Mouse (Mus musculus) heart, postnatal 14 days (tissue): ENCODE results near the gene Kcnc3. TPM values are rescaled to one million over a fixed set of nuclear protein-coding genes. Genes with fewer than 3 reads are reported as not detected.
A peak's percentile ranks its signal among the peaks of the same experiment; 100 is the strongest.

Experiments used
- DNase-seq, 2 experiments: peaks; one replicate each; pipeline ENCODE4 v3.0.0; 2021 to 2022
- intact Hi-C: fragments of 180-260 bp; cut with DNase I; formaldehyde crosslinking; loops from one replicate; pipeline ENCODE4 v1.15.1; 2025
- total RNA-seq, 2 experiments: library from RNA; stranded (reverse); gene quantifications; 2 replicates each; pipeline ENCODE4 v1.2.3; 2021

The Kcnc3 gene
- total RNA-seq, 2 experiments from 2014 or later = 1.3 to 1.5 TPM

DNA sequence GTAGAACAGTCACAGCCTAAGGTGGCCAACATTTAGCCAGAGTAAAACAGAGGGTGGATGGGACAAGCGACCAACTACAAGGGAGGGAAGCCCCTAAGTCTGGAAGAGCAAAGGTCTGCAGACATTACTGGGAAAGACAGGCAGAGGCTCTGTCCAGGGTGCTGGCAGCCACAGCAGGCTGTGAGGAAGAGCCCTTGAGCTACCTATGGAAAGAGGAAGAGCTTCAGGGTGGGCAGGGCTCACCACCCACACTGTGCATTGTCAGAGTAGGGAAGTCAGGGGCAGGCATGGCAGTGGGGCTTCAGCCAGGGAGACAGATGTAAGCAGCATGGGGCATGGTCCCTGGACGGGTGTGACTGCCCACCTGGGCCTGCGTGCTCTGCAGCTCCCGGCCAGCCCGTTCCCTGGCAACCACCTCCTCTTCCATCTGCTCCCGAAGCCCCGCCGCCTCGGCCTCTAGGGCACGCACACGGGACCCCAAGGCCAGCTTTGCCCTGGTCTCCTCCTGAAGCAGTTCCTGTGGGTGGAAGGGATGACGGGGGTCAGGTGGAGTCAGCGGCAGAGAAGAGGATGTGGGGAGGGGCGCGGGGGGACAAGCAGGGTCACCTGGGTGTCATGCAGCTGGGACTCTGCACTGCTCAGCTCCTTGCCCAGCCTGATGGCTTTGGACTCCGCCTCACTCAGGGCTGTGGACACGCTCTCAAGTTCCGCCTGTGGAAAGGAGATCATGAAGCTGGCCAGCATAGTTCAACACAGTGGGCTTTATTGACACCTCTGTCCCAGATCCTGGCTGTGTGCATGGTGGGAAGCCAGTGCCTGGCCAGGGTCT lies 33.5 kb downstream of the Kcnc3 start:
- intact Hi-C loops = no loop called here
- no peak for DNase-seq

DNA sequence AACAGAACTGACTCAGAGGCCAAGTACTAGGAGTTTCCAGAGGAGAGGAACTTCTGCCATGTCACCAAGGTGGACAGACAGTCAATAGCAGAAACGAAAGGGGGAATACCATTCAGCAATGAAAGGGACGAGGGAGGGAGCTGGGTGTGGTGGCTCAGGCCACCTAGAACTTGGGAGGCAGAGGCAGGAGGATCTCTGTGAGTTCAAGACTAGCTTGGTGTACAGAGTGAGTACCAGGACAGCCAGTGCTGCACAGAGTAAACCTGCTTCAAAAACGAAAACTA lies 34.0 kb downstream of the Kcnc3 start:
- DNase-seq = no peak
- intact Hi-C loops = no loop called here

DNA sequence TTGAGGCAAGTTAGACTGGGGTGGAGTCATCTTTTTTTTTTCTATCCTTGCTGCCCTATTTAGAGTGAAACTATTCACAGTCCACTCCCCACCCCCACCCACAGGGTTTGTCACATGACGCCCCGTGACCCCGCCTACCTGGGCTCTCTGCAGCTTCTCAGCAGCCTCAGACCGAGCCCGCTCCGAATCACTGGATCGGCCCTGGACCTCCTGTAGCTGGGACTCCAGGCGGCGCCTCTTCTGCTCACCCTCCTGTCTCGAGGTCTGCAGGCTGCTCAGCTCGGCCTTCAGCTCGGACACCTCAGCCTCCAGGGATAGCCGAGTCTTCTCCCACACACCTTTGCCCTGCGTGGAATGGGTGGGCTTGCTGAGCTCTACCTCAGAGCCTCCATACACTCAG lies 34.4 kb downstream of the Kcnc3 start:
- DNase-seq = no peak
- intact Hi-C loops = no loop called here

DNA sequence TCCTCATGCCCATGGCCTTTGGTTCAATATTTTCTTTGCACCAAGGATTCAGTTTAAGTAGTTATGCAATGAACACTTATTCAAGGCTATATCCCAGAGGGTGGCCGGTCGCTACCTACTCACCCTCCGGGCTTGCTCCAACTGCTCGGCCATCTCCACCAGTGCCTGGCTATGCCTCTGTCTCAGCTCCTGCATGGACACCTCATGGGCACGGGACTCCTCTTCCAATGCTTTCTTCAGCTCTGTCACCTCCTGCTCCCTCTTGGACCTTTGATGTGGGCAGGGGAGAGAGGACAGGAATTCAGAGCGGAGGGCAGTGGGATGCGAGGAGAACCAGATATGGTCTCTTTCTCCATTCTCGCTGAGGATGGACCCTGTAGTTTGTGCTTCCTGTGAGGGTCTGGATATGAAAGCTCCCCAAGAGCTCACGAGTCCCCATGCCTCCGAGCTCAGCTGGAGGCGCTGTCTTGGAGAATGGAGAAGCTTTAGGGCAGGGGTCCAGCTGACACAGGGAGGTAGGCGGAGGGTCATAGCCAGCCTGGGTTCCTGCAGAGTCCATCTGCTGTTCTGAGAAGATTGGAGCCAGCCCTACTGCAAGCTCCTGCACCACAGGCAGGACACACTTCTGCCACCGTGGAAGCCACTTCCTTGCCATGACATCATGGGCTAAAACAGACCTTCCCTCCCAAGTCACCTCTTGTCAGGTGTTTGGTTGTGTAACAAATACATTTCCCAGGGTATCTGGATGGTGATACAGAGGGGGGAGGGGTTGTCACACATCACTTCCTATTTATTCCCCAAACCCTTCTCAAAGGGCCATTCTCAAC lies 35.0 kb downstream of the Kcnc3 start:
- DNase-seq = no peak
- intact Hi-C loops = no loop called here

DNA sequence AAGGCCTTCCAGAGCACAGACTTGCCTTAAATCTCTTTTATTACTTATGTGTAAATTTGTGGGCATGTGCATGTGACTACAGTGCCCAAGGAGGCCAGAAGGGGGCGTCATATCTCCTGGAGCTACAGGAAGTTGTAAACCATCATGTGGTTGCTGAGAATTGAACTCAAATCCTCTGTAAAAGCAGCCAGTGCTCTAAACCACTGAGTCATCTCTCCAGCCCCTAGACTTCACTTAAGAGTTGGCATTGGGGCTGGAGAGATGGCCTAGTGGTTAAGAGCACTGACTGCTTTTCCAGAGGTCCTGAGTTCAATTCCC lies 35.6 kb downstream of the Kcnc3 start:
- DNase-seq = no peak
- intact Hi-C loops = no loop called here

DNA sequence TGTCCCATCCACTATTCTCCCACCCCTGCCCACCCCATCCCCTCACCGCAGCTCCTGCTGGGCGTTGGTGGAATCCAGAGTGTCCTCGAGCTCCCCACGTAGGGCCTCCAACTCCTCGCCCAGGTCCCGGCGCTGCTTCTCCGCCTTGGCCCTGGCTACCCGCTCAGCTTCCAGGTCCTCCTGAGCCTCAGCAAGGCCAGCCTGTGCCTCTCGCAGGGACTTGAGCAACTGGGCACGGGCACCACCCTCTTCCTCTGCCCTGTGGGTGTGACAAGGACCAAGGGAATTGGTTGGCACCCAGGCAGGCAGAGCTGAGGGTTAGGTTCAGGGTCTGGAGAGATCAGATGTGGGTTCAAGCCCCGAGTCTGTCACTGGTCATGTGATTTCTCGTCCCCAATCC lies 36.5 kb downstream of the Kcnc3 start:
- intact Hi-C loops = no loop called here
- DNase-seq = no peak

DNA sequence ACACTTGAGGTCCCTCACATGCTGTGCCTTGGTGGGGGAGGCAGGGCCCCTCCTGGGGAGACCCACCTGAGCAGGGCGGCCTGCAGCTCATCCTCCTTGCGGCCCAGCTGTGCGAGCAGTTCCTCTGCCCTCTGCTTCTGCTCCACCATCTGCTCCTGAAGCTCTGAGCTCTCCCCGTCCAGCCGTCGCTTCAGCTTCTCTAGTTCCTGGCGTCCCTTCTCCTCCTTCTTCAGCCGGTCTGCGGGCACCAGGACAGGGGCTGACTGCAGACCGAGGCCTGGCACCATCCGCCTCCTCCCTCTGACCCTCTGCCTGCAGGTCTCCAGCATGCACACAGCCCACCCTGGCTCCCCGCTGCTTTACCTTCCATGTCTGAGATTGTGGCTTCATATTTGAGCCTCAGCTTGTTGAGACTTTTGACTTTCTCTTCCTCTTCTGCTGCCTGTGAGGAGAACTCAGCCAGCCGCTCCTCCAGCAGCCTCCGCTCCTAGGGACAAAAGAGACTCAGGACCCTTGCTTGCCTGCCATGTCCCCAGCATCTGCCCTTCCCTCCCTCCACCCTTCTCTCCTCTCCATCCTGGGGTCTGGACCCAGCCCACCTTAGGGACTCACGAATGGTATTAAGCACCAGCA lies 38.1 kb downstream of the Kcnc3 start:
- intact Hi-C loops = no loop called here
- no peak for DNase-seq

DNA sequence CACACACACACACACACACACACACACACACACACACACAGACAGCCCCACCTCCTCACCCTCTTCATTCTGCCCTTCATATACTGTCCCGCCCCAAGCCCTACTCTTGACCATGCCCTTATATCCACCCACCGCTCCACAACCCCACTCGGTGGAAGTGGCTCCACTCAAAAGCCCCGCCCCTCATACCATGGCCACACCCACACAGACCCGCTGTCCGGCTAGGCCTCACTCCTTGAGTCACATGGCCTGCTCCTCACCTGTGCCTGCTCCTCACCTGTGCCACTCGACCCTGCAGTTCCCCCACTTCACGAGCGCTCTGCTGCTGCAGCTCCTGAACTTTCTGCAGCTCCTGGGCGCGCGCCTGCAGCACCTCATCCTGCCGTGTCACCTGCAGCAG lies 40.0 kb downstream of the Kcnc3 start:
- no peak for DNase-seq
- intact Hi-C loops = no loop called here

DNA sequence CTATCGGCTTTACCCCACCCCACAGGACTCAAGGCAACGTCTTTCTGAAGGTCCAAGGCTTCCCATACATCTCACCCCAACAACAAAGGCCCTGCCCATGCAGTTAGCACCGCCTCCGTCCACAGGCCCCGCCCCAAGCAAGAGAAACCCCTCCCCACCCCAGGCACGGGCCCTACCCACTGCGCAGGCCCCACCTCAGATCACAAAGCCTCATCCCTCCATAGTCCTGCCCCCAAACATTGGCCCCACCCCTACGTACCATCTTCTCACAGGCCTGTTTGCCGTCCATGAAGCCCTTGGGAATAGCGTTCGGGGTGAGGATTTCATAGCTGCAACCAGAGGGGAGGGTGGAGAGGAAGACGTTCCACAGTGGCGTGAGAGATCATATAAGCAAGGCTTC lies 42.2 kb downstream of the Kcnc3 start:
- DNase-seq = no peak
- intact Hi-C loops = no loop called here

DNA sequence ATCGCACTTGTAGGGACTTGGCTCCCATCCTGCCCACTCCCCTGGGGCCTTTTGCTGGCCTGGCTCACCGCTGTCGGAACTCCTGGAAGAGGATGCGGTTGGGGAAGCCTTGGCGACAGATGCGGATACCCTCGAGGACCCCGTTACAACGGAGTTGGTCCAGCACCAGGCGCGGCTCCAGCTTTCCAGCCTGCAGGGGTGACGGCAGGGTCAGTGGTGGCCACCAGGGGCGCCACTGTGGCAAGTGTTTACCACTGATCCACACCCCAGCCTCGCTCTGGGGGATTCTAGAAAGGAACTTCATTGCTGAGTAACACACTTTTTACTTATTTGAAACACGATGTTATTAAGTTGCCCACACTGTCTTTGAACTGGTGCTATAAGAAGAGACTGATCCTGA lies 42.9 kb downstream of the Kcnc3 start:
- intact Hi-C loops = no loop called here
- peak; percentile 13 to 45 for DNase-seq

DNA sequence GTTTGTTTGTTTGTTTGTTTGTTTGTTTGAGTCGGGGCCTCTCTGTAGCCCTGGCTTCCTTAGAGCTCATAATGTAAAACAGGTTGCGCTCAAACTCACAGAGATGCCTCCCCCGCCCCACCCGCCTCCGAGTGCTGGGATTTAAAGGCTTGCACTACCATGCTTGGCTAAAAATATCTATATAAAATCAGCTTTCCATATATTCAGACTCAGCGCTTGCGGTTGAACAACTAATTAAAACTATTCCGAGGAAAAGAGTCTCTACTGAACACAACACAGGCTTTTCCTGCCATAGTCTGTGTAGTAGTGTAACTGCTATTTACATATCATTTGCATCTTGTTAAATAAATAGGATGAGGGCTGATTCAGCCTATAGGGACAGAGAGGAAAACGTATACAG lies 46.2 kb downstream of the Kcnc3 start:
- no peak for DNase-seq
- intact Hi-C loops = no loop called here

DNA sequence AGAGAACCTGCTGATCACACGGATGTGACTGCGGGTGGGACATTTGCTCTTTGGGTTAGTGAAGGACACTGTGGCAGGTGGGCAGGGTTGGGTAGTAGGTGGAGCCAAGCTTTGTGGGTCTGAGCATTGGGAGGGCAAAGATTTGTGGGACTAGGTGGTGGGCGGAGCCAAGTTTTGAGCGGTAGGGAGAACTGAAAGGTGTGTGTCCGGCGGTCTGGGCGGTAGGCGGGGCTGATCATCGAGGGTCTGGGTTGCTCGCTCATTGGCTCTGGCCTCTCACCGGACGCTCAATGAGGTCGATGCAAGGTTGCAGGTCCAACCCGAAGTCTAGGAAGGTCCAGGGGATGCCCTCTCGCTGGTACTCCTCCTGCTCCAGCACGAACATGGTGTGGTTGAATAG lies 48.2 kb downstream of the Kcnc3 start:
- intact Hi-C loops = no loop called here
- no peak for DNase-seq

DNA sequence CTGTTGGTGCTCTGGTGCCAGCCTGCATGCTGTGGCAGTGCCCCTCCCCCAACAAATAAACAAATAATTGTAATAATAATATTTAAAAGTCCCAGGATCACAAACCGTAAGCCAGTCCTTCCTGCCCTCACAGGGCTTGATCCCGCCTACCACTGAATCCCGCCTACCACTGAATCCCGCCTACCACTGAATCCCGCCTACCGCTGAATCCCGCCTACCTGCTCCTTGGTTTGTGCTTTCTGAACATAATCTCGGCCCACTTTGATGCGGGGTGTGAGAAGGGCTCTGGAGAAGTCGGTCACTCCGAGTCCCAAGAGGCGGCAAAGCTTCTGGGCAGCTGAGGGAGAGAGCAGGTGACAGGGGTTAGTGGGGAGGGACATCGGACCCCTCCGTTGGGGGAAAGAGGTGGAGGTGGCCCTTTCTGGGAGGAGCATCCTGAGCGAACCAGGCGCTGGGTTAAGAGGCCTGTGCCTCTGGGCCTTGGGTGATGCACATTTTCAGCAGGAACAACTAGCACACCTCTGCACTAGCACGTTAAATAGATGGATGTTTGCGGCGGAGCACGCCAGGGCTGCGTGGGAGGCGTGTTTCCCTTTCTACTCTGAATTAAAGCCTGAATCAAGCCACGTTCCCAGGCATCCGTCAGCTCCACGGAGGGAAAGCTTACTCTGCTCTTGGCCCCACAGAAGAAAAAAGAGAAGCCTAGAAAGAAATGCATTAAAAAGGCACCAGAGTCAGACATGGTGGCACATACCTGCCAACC lies 50.6 kb downstream of the Kcnc3 start:
- intact Hi-C loops = no loop called here
- no peak for DNase-seq

DNA sequence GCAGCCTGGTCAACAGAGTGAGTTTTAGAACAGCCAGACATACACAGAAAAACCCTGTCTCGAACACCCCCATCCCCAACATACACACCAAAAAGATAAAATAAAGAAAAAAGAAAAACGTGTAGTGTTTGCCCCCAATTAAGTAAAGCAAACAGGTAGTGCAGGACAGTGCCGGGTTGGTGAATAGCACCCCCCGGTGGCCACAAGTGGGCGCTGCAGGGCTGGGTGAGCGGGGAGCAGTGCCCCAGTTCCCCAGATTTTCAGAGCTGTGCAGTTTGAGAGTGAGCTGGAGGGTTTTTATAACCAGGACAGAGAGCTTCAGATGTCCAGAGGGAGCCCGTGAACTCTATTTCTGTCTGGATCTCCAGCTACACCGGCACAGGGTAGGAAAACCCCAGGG lies 51.4 kb downstream of the Kcnc3 start:
- peak; percentile 27 to 51 for DNase-seq

DNA sequence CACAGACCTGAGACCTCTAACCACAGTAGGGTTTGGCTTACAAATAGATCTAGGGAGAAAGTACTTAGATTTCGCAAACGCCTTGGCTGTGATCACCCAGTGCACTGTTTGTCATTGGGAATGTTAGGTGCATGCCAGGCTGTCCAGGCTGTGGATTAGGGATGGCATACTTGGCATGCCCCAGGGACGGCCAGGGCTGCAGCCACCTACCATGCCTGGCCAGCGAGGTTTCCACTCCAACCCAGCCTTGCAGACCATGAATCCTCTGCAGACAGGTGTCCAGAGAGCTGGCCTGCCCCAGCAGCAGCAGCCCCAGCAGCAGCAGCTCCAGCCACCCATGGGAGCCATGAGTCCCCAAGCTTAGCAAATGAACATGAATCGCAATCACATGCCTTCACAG lies 54.8 kb downstream of the Kcnc3 start:
- intact Hi-C loops = loop anchor here (5.0 kb wide), 1 partner anchor 123 kb away; the partner anchor contains the start of gene Mybpc2
- no peak for DNase-seq

More for the DNA sequence above, 51.4 kb downstream of the Kcnc3 start:
- intact Hi-C loops = no loop called here

DNA sequence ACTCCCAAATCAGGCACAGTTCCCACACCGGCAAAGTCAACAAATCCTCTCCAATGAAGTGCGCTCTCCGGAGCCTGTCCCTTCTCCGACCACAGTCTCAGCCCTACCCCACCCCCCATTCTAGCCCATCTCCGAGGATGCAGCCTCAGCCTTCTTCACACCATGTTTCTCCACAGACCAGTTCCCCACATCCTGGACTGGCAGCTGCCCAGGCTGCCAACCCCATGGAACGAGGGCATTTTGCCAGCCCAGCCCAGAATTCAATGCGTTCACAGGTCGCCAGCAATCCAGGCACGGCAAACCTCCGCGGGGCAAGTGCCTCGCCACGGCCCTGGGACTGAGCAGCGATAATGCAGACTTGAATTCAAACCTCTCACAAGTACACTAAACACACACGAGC lies 55.5 kb downstream of the Kcnc3 start:
- DNase-seq = peak; percentile 66 to 67
- intact Hi-C loops = loop anchor here (5.0 kb wide), 1 partner anchor 124 kb away; the partner anchor contains the start of gene Mybpc2

DNA sequence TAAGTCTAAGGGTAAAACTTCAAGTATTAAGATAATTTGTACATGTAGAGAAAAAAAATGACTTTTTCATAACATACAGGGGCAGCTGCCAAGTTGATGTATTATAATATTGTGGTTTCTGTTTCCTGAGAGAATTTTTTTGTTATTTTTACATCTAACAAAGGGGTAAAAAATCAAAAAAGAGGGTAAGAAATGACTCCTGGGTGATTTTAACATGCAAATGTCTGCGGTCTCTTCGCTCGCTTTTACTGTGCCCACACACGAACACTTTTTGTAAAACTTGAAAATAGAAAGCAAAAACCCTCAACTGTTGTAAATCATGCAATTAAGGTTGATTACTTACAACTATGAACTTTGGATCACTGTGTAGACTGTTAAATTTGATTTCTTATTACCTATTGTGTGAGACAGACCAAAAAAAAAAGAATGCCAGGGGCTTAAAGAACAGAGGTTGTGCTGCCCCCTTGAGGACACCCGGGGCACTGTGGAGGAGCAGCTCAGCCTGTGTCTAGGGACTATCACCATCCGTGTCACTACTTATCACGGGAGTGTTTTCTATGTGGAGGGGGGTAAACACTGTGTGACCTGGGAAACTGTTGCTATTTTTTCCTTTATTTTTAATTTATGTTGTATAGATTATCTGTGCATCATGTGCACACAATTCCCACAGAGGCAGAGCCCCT lies 56.7 kb downstream of the Kcnc3 start:
- intact Hi-C loops = loop anchor here (5.0 kb wide), 1 partner anchor 125 kb away; the partner anchor contains the start of gene Mybpc2
- peak; percentile 71 to 79 for DNase-seq

DNA sequence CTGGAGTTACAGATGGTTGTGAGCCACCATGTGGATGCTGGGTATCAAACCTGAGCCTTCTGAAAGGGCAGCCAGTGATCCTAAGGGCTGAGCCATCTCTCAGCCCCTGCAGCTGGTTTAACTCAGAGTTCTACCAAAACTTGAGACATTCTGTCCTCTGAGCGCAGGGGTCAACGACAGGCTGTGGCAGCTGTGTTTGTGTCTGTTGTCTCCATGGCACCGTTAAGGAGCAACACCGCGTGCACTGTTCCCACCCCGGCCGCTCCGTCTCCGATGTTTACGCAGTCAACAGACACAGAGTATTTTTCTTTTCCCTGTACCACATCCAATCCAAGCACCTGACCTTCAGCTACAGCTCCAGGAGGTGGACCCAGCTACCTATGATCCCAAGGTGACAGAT lies 57.3 kb downstream of the Kcnc3 start:
- DNase-seq = peak; percentile 40 to 43
- intact Hi-C loops = loop anchor here (5.0 kb wide), 1 partner anchor 125 kb away; the partner anchor contains the start of gene Mybpc2

DNA sequence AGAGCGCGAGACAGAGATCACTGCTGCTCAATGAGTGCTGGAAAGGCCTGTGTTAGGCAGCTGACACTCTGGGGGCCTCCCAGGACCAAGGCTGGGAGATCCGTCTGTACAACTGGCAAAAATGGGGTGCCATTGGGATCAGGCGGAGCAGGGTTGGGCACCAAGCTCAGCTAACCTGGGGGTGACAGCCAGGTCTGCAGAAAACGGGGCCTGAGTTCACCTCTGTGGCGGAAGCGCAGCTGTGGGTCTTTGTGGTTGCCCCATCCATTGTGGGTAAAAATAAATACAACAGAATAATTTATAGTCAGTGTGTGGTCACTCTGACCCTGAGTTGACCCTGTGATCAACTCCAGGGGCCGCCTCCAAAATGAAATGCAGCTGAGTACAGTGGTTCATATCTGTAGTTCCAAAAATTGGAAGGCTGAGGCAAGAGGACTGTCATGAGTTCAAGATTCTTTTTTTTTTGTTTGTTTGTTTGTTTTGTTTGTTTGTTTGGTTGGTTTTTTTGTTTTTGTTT lies 58.7 kb downstream of the Kcnc3 start:
- no peak for DNase-seq
- intact Hi-C loops = loop anchor here (5.0 kb wide), 1 partner anchor 127 kb away; the partner anchor contains the start of gene Mybpc2

DNA sequence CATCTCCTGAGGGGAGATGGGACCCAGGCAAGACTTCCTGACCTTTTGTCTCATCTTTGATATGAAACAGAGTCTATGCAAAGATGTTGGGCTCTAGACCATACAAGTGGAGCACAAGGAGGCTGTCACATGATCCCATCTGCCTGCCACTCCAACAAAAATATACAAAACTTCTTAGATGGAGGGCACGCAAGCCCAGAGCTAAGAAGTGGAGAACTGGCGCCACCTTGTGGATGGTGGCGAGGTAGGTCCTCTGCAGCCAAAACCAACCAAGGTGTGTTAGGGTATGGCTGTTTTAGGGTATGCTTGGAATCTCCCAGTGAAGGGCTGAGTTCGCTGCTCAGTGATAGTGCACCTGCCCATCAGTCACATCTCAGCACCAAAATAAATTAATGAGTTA lies 59.5 kb downstream of the Kcnc3 start:
- intact Hi-C loops = loop anchor here (5.0 to 10.0 kb wide), 3 partner anchors 52 to 175 kb away; partner anchors contain the start of gene Mybpc2
- DNase-seq = peak; percentile 36 to 62
